ENCODE assay signal across 15 mouse cellular contexts in the genomic region with DNA sequence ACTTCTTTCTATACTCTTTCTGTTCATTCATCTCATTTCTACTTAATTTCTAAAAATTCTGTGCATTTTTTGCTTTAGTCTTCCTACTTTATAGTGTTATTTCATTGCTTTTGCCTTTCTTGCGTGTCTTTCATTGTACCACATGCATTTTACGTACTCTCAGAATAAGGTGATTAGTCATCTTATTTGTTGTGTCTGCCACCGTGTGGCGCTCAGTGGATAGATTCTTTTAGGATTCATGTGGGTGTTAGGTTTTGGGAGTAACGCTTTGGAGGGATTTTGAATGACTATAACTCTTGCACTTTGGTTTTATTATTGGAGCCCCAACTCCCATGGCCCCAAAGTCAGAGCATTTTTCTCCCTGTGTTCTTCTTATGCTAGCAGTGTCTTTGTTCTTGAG.
A peak's percentile ranks its signal among the peaks of the same experiment; 100 is the strongest.
DNase-seq lines count a peak whose midpoint lies in the region; ATAC-seq and TF ChIP-seq lines count a peak whose summit lies in the region.
"Had no signal": no experiment of that assay in that cellular context is flagged by ENCODE, and none has a peak within 500 bp of the region (broad histone marks: within the 10 kb centered on the region; RNA-seq: fewer than 3 reads in every experiment).

No protein-coding gene starts in this region.

- intact Hi-C loops in heart, adult 2 months (cut with DNase I): loop anchor here (2.0 kb wide), 1 partner anchor 433 kb away; no protein-coding TSS in a partner anchor
- intact Hi-C loops in left cerebral cortex, adult 2 months (cut with DNase I): loop anchor here (5.0 kb wide), 2 partner anchors 149 to 519 kb away; no protein-coding TSS in a partner anchor

- TF ChIP-seq EP300 in heart, adult 2 months (IDR thresholded peaks at IDR 0.05; ENCODE audit: insufficient read depth, low read depth, low read length): no peak

- H3K27ac ChIP-seq in heart, adult 2 months: no peak overlapping the region
- no peak overlapping the region for H3K27ac ChIP-seq in heart, embryonic 12.5 days (ENCODE audit: poor library complexity, severe bottlenecking)
- no peak overlapping the region for H3K27ac ChIP-seq in left cerebral cortex, adult 2 months
- H3K27ac ChIP-seq: heart, embryonic 15.5 days; hindbrain, embryonic 12.5 days had no signal

- H3K27me3 ChIP-seq in heart, adult 2 months (ENCODE audit: control insufficient read depth, insufficient read depth, low read length): no peaks in the 10 kb centered on the region
- no peaks in the 10 kb centered on the region for H3K27me3 ChIP-seq in heart, embryonic 12.5 days (replicated peaks)
- H3K27me3 ChIP-seq: heart, embryonic 15.5 days; hindbrain, embryonic 12.5 days had no signal

- no peaks in the 10 kb centered on the region for H3K79me2 ChIP-seq in heart, adult 2 months (replicated peaks; ENCODE audit: control insufficient read depth, insufficient read depth, low read length)

- peak; percentile 38 for TF ChIP-seq CTCF in heart, adult 2 months (IDR thresholded peaks at IDR 0.05)
- TF ChIP-seq CTCF in left cerebral cortex, adult 2 months (IDR thresholded peaks at IDR 0.05): peak; percentile 27

- 64% methylated on average over 5 of the region's 5 CpGs for WGBS in heart, adult 2 months
- 67% methylated on average over 5 of the region's 5 CpGs for WGBS in heart, embryonic 12.5 days

- no peak overlapping the region for H3K9ac ChIP-seq in heart, adult 2 months (ENCODE audit: low read depth, low read length)
- H3K9ac ChIP-seq in heart, embryonic 12.5 days: no peak overlapping the region
- H3K9ac ChIP-seq: heart, embryonic 15.5 days; hindbrain, embryonic 12.5 days had no signal

- H3K4me3 ChIP-seq in heart, adult 2 months: no peak overlapping the region
- H3K4me3 ChIP-seq in heart, embryonic 12.5 days: no peak overlapping the region
- H3K4me3 ChIP-seq in left cerebral cortex, adult 2 months: no peak overlapping the region
- H3K4me3 ChIP-seq: heart, embryonic 15.5 days; hindbrain, embryonic 12.5 days; myocyte had no signal

- H3K4me2 ChIP-seq in heart, embryonic 12.5 days: no peak overlapping the region
- H3K4me2 ChIP-seq: heart, embryonic 15.5 days; hindbrain, embryonic 12.5 days had no signal

- ATAC-seq in heart, embryonic 12.5 days (ENCODE audit: insufficient number of reproducible peaks, low FRiP score): no peak
- ATAC-seq: activated CD4-positive, CD25-positive, alpha-beta regulatory T cell, adult 4 months had no signal

- no peaks in the 10 kb centered on the region for H3K9me3 ChIP-seq in heart, embryonic 12.5 days (replicated peaks)
- H3K9me3 ChIP-seq: heart, embryonic 15.5 days; hindbrain, embryonic 12.5 days had no signal

- H3K36me3 ChIP-seq in heart, adult 2 months (ENCODE audit: control insufficient read depth, insufficient read depth, low read length): no peaks in the 10 kb centered on the region
- no peaks in the 10 kb centered on the region for H3K36me3 ChIP-seq in heart, embryonic 12.5 days
- H3K36me3 ChIP-seq: heart, embryonic 15.5 days; hindbrain, embryonic 12.5 days had no signal

- TF ChIP-seq POLR2A in heart, adult 2 months (IDR thresholded peaks at IDR 0.05; ENCODE audit: insufficient read depth, low read depth, low read length): no peak

- DNase-seq in heart, adult 2 months: no peak
- DNase-seq in left cerebral cortex, adult 2 months (ENCODE audit: extremely low spot score in 1 of 2, low spot score in 2 of 2): no peak
- DNase-seq in left cerebral cortex, adult 8-10 months (ENCODE audit: low spot score in 2 of 2): no peak
- peak; percentile 9 for DNase-seq in right cerebral cortex, postnatal 25 days
- DNase-seq in right cerebral cortex, postnatal 36 days (ENCODE audit: low spot score in 2 of 2): no peak
- DNase-seq in cerebellum, postnatal 4 days (ENCODE audit: low spot score in 2 of 2): no peak
- DNase-seq: adrenal gland, postnatal 25 days; kidney, adult 8-10 months; retina, postnatal 1 day; thymus, postnatal 36 days had no signal

- H3K4me1 ChIP-seq in heart, adult 2 months (ENCODE audit: control insufficient read depth, insufficient read depth, low read length): no peaks in the 10 kb centered on the region
- no peaks in the 10 kb centered on the region for H3K4me1 ChIP-seq in heart, embryonic 12.5 days (replicated peaks)
- H3K4me1 ChIP-seq: heart, embryonic 15.5 days had no signal
